Mouse (Mus musculus) urinary bladder, adult 2 months (tissue): ENCODE measurements around the gene Fbxl15. TPM values are rescaled to one million over a fixed set of nuclear protein-coding genes. Genes with fewer than 3 reads are reported as not detected.
A peak's percentile ranks its signal among the peaks of the same experiment; 100 is the strongest.

Source experiments
- DNase-seq: peaks from one replicate; pipeline ENCODE4 v3.0.0; 2022; ENCODE audit warnings: low spot score
- polyA plus RNA-seq: library from polyadenylated mRNA; depleted of rRNA; stranded (reverse); fragments of >200 nt; gene quantifications from 2 replicates; pipeline ENCODE4 v1.2.3, GENCODE M21; 2012

Fbxl15 gene
- polyA plus RNA-seq, 1 experiment = 11.7 TPM

- no peak for DNase-seq
Measured at GRCm38 (mm10) chr19:46322996-46323572, 4.9 kb upstream of the Fbxl15 start.

- no peak for DNase-seq
Measured at GRCm38 (mm10) chr19:46323716-46324115, 4.3 kb upstream of the Fbxl15 start.

GRCm38 (mm10) chr19:46324366-46324765, 3.6 kb upstream of the Fbxl15 start:
- no peak for DNase-seq

GRCm38 (mm10) chr19:46324918-46325317, 3.1 kb upstream of the Fbxl15 start:
- DNase-seq = no peak

DNA sequence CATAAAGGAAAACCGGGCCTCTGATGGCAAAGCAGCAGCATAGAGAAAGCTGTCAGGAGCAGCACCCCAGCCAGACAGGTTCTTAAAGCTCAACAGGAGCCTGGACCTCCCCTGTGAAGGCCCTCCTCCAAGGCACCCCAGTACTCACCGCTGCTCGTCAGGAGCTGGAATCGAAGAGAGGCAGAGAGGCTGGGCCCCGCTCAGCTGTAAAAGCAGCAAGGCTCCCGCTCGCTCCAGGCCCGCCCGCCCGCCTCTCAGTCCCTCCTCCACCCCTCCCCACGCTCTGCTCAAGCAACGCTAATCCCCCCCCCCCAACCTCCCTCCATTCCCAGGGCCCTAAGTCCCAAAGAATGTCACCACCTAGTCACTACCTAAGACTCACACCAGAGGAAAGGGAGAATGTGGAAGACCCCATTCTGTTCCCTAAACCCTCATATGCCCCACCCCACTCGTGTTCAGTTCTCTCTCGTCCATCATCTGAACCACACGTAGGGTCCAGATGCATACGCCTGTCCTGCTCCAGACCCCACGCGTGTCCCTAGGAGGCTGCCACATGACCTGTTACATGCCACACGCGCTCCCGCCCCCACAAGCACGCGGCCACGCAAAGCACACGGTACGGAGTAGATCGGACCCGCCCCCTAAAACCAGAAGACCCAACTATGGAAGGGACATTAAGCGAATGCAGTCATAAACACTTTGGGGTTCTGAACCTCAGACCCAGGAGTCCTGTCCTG, 1.8 kb upstream of the Fbxl15 start:
- no peak for DNase-seq

DNA sequence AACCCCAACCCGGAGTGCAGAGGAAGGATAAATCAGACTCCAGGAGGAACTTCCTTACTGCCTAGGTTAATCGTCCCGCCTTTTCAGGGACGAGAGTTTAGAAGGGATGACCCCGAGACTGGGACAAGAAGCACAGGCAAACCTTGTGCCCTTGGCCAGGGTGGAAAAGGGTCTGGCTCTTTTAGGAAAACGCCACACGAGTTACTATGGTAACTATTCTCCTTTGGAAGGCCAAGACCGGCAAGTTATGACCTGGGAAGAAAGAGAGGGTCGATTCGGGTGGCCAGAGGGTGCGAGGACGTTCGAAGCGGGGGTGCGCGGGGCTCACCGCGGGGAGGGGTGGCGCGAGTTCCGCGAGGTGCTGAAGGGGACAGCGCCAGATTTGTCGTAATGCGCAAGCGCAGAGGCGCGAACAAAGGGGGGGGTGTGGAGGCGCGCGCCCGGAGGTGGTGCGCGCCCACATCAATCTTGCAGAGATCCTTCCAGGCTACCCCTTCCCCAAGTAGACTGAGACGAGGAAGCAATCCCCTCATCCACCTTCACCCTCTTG, 1.2 kb upstream of the Fbxl15 start, which contains the start of gene Psd:
Gene Psd (minus strand): TSS at position 401 of the 550 bp plus-strand sequence.
- peak; percentile 23 for DNase-seq

GRCm38 (mm10) chr19:46327531-46328064, 386 bp upstream of the Fbxl15 start:
- DNase-seq = no peak

DNA sequence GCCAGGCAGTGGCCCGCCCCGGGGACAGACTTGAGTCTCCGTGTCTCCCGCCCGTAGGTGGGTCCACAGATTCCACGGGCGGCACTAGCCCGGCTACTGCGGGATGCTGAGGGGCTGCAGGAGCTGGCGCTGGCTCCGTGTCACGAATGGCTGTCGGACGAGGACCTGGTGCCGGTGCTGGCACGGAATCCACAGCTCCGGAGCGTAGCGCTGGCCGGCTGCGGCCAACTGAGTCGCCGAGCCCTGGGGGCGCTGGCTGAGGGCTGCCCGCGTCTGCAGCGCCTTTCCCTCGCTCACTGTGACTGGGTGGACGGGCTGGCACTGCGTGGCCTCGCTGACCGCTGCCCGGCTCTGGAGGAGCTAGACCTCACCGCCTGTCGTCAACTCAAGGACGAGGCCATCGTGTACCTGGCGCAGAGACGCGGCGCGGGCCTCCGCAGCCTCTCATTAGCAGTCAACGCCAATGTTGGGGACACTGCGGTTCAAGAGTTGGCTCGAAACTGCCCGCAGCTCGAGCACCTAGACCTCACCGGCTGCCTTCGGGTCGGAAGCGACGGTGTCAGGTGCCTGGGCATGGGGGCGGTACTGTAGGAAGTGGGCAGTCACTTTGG, 1.2 kb downstream of the Fbxl15 start:
- DNase-seq = no peak

GRCm38 (mm10) chr19:46329951-46330350, 2.0 kb downstream of the Fbxl15 start:
- DNase-seq = peak; percentile 70

DNA sequence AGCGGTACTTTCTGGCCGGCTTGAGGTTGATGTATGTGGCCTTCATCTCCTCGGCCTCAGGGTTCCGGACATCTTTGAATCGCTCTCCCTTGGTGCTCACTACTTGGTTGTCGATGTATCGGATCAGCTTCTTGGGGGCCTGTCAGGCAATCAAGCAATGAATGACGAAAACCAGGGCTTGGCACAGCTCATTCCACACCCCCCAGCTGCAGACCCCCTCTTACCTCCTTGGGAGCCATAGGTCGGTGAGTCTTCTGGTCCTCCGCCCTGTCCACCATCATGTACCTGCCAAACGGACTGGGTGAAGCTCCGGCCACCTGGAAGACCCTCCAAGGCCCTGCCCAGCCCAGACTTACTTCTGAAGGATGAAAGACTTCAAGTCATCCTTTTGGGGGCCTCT, 2.7 kb downstream of the Fbxl15 start:
- no peak for DNase-seq

DNA sequence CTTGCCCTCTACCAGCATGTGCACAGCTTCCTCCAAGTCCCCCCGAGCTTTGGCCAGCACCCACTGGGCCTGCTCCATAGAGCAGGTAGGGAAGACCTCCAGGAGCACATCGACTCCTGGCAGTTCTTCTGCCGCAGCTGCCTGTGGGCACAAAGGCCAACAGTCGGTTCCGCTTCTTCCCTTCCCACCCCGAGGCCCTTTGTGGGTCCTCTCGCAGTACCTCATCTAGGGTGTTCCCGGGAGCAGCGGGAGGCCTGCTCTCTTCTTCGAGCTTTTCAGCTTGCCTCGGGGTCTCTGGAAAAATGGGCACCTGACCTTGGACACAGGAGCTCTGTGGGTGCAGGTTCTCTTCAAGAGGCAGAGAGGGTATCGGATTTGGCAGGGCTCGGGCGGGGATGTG, 3.3 kb downstream of the Fbxl15 start:
- DNase-seq = no peak

DNA sequence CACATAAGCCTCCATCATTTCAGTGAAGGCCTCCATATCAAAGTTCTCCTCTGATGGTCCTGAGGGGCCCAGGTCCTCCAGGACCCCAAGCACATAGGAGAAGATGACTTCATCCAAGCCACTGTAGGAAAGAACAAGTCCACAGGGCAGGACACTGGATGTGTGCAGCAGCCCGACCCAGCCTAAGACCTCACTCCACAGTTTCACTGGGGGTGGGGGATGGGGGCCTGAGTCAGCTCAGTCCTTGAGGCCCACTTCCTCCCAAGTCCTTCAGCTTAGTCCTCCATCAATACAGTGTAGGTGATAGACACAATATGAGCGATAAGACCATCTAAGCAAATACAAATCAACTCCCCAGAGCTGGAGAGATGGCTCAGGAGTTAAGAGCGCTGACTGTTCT, 4.0 kb downstream of the Fbxl15 start:
- no peak for DNase-seq

GRCm38 (mm10) chr19:46332721-46333339, 4.8 kb downstream of the Fbxl15 start:
- no peak for DNase-seq

GRCm38 (mm10) chr19:46333906-46334305, 5.9 kb downstream of the Fbxl15 start:
- DNase-seq = no peak

DNA sequence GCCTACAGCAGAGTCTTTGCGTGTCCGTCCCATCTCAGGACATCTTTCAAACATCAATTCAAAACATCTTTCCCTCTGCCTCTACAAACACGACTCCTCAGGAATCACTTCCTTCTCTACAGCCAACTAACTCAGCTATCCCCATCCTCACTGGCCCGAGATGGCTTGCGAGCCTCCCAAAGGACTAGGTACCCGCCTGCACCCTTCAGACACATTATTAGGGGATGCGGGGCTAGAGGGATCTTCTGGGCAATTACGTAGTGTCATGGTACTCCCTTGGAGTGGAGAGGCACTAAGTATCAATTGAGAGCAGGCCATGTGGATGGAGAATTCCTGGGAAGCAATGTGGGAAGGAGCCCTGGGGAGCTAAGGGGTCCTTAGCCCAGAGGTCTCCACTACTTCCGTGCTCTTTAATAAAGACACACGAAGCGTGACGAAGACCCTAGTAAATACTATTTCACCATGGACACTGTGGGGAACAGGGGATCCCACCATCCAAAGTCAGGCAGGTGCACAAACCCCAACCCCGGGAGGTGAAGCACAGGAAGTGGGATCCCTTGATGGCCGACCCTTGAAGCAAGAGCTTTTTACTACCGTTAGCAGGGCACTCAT, 9.8 kb downstream of the Fbxl15 start:
- no peak for DNase-seq

- peak; percentile 88 for DNase-seq
Measured at GRCm38 (mm10) chr19:46338331-46338936, 10.4 kb downstream of the Fbxl15 start, which contains the start of gene Cuedc2. Gene Cuedc2, minus strand, starts transcription at chr19:46338702.

DNA sequence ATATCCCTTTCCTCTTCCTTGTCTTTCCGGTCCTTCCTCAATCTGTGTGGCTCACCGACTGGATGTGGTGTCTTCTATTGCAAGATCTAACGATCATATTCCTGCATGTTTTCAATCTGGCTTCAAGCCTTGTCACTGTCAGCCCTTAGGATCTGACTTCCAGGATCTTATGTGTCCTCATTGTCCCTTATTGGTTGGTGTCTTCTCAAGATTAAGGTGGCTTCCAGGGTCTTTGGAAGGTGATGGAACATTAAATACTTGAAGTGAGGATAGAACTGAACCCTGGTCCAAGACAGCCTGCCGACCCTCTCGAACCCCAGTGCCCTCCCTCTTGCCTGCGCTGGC, 10.9 kb downstream of the Fbxl15 start:
- no peak for DNase-seq

GRCm38 (mm10) chr19:46339287-46339971, 11.4 kb downstream of the Fbxl15 start:
- DNase-seq = no peak

- DNase-seq = no peak
Measured at GRCm38 (mm10) chr19:46344710-46345419, 16.9 kb downstream of the Fbxl15 start.

DNA sequence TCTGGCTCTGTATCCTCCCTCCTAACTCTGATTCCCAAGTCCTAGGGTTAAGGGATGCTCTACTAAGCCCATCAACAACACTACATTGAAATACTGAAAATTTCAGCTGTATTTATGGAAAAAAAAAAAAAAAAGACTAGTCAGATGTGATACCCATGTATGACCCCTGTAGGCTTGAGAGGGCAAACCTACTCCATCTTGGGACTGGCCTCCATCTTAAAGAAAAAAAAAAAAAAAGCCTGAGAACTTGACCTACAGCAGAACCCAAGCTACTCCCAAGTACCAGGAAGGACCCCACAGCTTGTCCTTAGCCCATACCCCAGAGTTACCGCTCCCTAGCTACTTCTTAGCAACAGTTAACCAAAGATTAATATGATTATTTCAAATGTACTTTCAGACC, 19.2 kb downstream of the Fbxl15 start:
- no peak for DNase-seq
